Comparison of ENCODE assay signal across 11 mouse cellular contexts in genomic region chr11:108926345-108927092, GRCm38 (mm10). TPM values are rescaled to one million over a fixed set of nuclear protein-coding genes. Genes with fewer than 3 reads are reported as not detected.
DNase-seq lines count a peak whose midpoint lies in the region; ATAC-seq and TF ChIP-seq lines count a peak whose summit lies in the region.
"Had no signal": no experiment of that assay in that cellular context is flagged by ENCODE, and none has a peak within 500 bp of the region (broad histone marks: within the 10 kb centered on the region; RNA-seq: fewer than 3 reads in every experiment).

No protein-coding gene starts in this region.

- peaks cover 14% of the 10 kb centered on the region; the same call in 1 of the 2 replicates for H3K4me1 ChIP-seq in lung, postnatal 0 days (ENCODE audit: insufficient read depth, low read depth, low read length)
- peaks cover 82% of the 10 kb centered on the region for H3K4me1 ChIP-seq in limb, embryonic 12.5 days (replicated peaks)
- no peaks in the 10 kb centered on the region; the same call in 1 of the 2 replicates for H3K4me1 ChIP-seq in stomach, postnatal 0 days (replicated peaks; ENCODE audit: control insufficient read depth, insufficient read depth)

- H3K9me3 ChIP-seq in lung, postnatal 0 days (ENCODE audit: low read length) = no peaks in the 10 kb centered on the region
- H3K9me3 ChIP-seq in limb, embryonic 12.5 days = no peaks in the 10 kb centered on the region
- H3K9me3 ChIP-seq in stomach, postnatal 0 days (ENCODE audit: control insufficient read depth, low read length) = no peaks in the 10 kb centered on the region

- H3K4me2 ChIP-seq in lung, postnatal 0 days (replicated peaks; ENCODE audit: low read depth, low read length) = peak overlapping the region; percentile 3; the same call in 1 of the 2 replicates
- peak overlapping the region; percentile 88 for H3K4me2 ChIP-seq in limb, embryonic 12.5 days
- no peak overlapping the region; the same call in 1 of the 2 replicates for H3K4me2 ChIP-seq in stomach, postnatal 0 days (replicated peaks; ENCODE audit: low read depth)

- no peak for TF ChIP-seq CTCF in lung, postnatal 0 days (IDR thresholded peaks at IDR 0.05)
- TF ChIP-seq CTCF in stomach, postnatal 0 days (IDR thresholded peaks at IDR 0.05; ENCODE audit: low read depth) = no peak

- no peak overlapping the region for H3K9ac ChIP-seq in lung, postnatal 0 days (replicated peaks; ENCODE audit: low read depth)
- H3K9ac ChIP-seq in limb, embryonic 12.5 days (replicated peaks) = peak overlapping the region; percentile 42; the same call in 1 of the 2 replicates
- 0 out of 2 replicates have a peak overlapping the region, but pooled peaks have one; percentile 18 for H3K9ac ChIP-seq in stomach, postnatal 0 days (ENCODE audit: low read length)

- ATAC-seq in lung, postnatal 0 days = 0 out of 2 replicates have a peak, but pooled peaks have one; percentile 1
- no peak for ATAC-seq in limb, embryonic 12.5 days (ENCODE audit: insufficient number of reproducible peaks, insufficient read depth, low FRiP score, low TSS enrichment, low read depth)
- no peak for ATAC-seq in stomach, postnatal 0 days (ENCODE audit: low FRiP score, low TSS enrichment)
- no peak for ATAC-seq in erythroblast, adult 5-6 weeks (replicated peaks; ENCODE audit: low FRiP score, poor library complexity, severe bottlenecking)

- H3K4me3 ChIP-seq in lung, postnatal 0 days (ENCODE audit: low read depth, low read length) = no peak overlapping the region; the same call in 1 of the 2 replicates
- H3K4me3 ChIP-seq in limb, embryonic 12.5 days (replicated peaks) = peak overlapping the region; percentile 92
- no peak overlapping the region for H3K4me3 ChIP-seq in stomach, postnatal 0 days (ENCODE audit: low read depth, low read length)

- no peaks in the 10 kb centered on the region for H3K27me3 ChIP-seq in lung, postnatal 0 days (replicated peaks; ENCODE audit: insufficient read depth, low read length)
- no peaks in the 10 kb centered on the region for H3K27me3 ChIP-seq in limb, embryonic 12.5 days
- no peaks in the 10 kb centered on the region for H3K27me3 ChIP-seq in stomach, postnatal 0 days (ENCODE audit: control insufficient read depth, insufficient read depth, low read length)

- TF ChIP-seq EP300 in lung, postnatal 0 days (IDR thresholded peaks at IDR 0.05) = no peak
- TF ChIP-seq EP300 in stomach, postnatal 0 days (optimal IDR thresholded peaks at IDR 0.05) = no peak

- 36% methylated on average over 10 of the region's 10 CpGs for WGBS in lung, postnatal 0 days
- 23% methylated on average over 10 of the region's 10 CpGs for WGBS in limb, embryonic 12.5 days
- WGBS in stomach, postnatal 0 days = 53% methylated on average over 10 of the region's 10 CpGs

- H3K36me3 ChIP-seq in lung, postnatal 0 days (ENCODE audit: insufficient read depth, low read length) = 0 out of 2 replicates have a peak, but pooled peaks cover 2% of the 10 kb centered on the region
- H3K36me3 ChIP-seq in limb, embryonic 12.5 days = peaks cover 46% of the 10 kb centered on the region
- peaks cover 4% of the 10 kb centered on the region; the same call in 1 of the 2 replicates for H3K36me3 ChIP-seq in stomach, postnatal 0 days (ENCODE audit: control insufficient read depth, insufficient read depth, low read length)

- peak; percentile 41 for DNase-seq in gastrocnemius, postnatal 25 days
- no peak for DNase-seq in gastrocnemius, postnatal 10 days
- DNase-seq in lung, postnatal 0 days (ENCODE audit: low spot score) = peak; percentile 22
- DNase-seq in lung, adult 18-20 months = no peak
- DNase-seq in stomach, postnatal 0 days (ENCODE audit: low spot score) = no peak
- no peak for DNase-seq in adrenal gland, postnatal 14 days
- DNase-seq: B cell, adult 2 months; cerebellum, adult 11 months; kidney, adult 9 months had no signal

- H3K27ac ChIP-seq in lung, postnatal 0 days (ENCODE audit: low read length) = no peak overlapping the region
- peak overlapping the region; percentile 4; the same call in 1 of the 2 replicates for H3K27ac ChIP-seq in limb, embryonic 12.5 days
- no peak overlapping the region for H3K27ac ChIP-seq in stomach, postnatal 0 days (replicated peaks)

RNA-seq across cellular contexts. Expression of gene Axin2, which starts 6.4 kb away (rescaled TPM):
- total RNA-seq in gastrocnemius, postnatal 25 days (2021) = 1 to 10 TPM; 9.5 to 9.8 TPM
- total RNA-seq in gastrocnemius, postnatal 10 days (2021) = 10 to 100 TPM; 10.8 to 18.6 TPM
- 10.4 and 11.0 TPM in 2 replicates for polyA plus RNA-seq in lung, postnatal 0 days (2015; fragmentation: Nextera tagmentation; extraction: Ambion mirVana)
- 19.6 and 20.2 TPM in 2 replicates for polyA plus RNA-seq in limb, embryonic 12.5 days (2016; fragmentation: Nextera tagmentation; extraction: Ambion mirVana)
- polyA plus RNA-seq in stomach, postnatal 0 days (2015; fragmentation: Nextera tagmentation; extraction: Ambion mirVana) = 2.6 and 2.7 TPM in 2 replicates
- total RNA-seq in erythroblast, adult 5-6 weeks (2015; ENCODE audit: low replicate concordance) = 0.42 TPM in 1 of 2 replicates, not detected in the other
- total RNA-seq in erythroblast, adult 5-6 weeks (2017; ENCODE audit: low replicate concordance) = 0.51 and 0.84 TPM in 2 replicates
- 31.7 and 43.0 TPM in 2 replicates for total RNA-seq in adrenal gland, postnatal 14 days (2021)

Comparison
In these comparisons a context has a peak if more than half of its experiments do, and no peak if none do; other contexts are left out.
1. DNase-seq: peak in gastrocnemius, postnatal 25 days (single experiment) and lung, postnatal 0 days (single experiment); none in gastrocnemius, postnatal 10 days (single experiment), lung, adult 18-20 months (0 of 2), stomach, postnatal 0 days (single experiment) and adrenal gland, postnatal 14 days (single experiment).
2. RNA of gene Axin2, which starts 6.4 kb away (total RNA-seq): 31.7 to 43.0 TPM in adrenal gland, postnatal 14 days, 10.8 to 18.6 TPM in gastrocnemius, postnatal 10 days and 9.5 to 9.8 TPM in gastrocnemius, postnatal 25 days; 0.42 to 0.84 TPM in erythroblast, adult 5-6 weeks; every median in the first group is over 4 times any median in the second.